Mouse (Mus musculus) olfactory bulb, adult 2 months (tissue): ENCODE measurements around the gene A530084C06Rik.

Experiments
- CTCF ChIP-seq: fragments of 200-500 bp; IDR thresholded peaks from 2 replicates; pipeline ENCODE4 v1.5.1; 2012; ENCODE audit warnings: low read depth, mild to moderate bottlenecking, low read length, moderate library complexity; ENCODE audit not compliant: insufficient read depth
- POLR2A ChIP-seq: fragments of 200-500 bp; IDR thresholded peaks from 2 replicates; pipeline ENCODE4 v1.6.1; 2012; ENCODE audit warnings: mild to moderate bottlenecking, low read depth, low read length, moderate library complexity; ENCODE audit not compliant: insufficient read depth

GRCm38 (mm10) chr13:31572806-31573508 lies 13.8 kb upstream of the A530084C06Rik start:
- TF ChIP-seq CTCF (no peak), POLR2A (no peak)
